Mouse (Mus musculus) ES-Bruce4 (cell line): ENCODE data around the gene Ccl6.

ENCODE experiments used
- CTCF ChIP-seq: IDR thresholded peaks from one replicate; pipeline ENCODE4 v1.8.1; 2011; ENCODE audit warnings: low read depth, low read length
- EP300 ChIP-seq: IDR thresholded peaks from 2 replicates; pipeline ENCODE4 v1.6.1; 2011; ENCODE audit warnings: low read depth, low read length; ENCODE audit not compliant: insufficient read depth

DNA sequence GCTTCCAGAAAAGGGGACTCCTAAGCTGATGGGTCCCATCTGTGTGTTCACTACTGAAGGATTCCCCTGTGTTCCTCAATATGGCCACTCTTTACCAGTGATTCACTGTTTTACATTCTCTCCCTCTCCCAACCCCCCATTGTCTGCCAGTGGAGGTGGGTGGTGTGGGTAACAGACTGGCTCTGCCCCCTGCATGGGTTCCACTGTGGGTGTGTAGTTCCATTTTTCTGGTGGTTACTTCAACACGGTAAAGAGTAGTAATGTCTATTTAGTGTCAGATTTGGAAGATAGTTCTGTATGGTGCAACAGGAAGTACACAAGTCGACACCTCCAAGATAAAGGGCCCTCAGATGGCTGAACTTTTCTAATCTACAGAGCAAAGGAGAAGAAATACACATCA is 48.3 kb upstream of the Ccl6 start:
- no peak for TF ChIP-seq CTCF
- no peak for TF ChIP-seq EP300
